Mouse (Mus musculus) forebrain, embryonic 10.5 days (tissue): ENCODE results near the gene Dgcr6. TPM values are rescaled to one million over a fixed set of nuclear protein-coding genes. Genes with fewer than 3 reads are reported as not detected.

Experiments
- DNase-seq: peaks from one replicate; pipeline ENCODE4 v3.0.0-alpha.2; 2017; ENCODE audit warnings: low spot score; ENCODE audit errors: extremely low spot score
- H3K27ac ChIP-seq: fragments of 300-500 bp; sonication (generic); 2 replicates; pipeline ENCODE4 v1.5.1; 2016; ENCODE audit warnings: mild to moderate bottlenecking
- H3K27me3 ChIP-seq: fragments of 300-500 bp; sonication (generic); 2 replicates; pipeline ENCODE4 v1.6.1; 2016; ENCODE audit warnings: mild to moderate bottlenecking; ENCODE audit not compliant: poor library complexity, severe bottlenecking
- H3K36me3 ChIP-seq: fragments of 300-500 bp; sonication (generic); replicated peaks from 2 replicates; pipeline ENCODE4 v1.6.1; 2016; ENCODE audit warnings: mild to moderate bottlenecking, moderate library complexity
- H3K4me1 ChIP-seq: fragments of 300-500 bp; sonication (generic); 2 replicates; pipeline ENCODE4 v1.6.1; 2016
- H3K4me3 ChIP-seq: fragments of 300-500 bp; sonication (generic); 2 replicates; pipeline ENCODE4 v1.5.1; 2016; ENCODE audit warnings: mild to moderate bottlenecking, moderate library complexity
- H3K9me3 ChIP-seq: fragments of 300-500 bp; sonication (generic); 2 replicates; pipeline ENCODE4 v1.6.1; 2016; ENCODE audit warnings: mild to moderate bottlenecking, moderate library complexity
- WGBS: fragments of 180-500 bp; shearing (Covaris S2); methylation state at CpG from one replicate; pipeline ENCODE4 v1.1.7; 2016; 5-methylcytosine and 5-hydroxymethylcytosine counted together
- polyA plus RNA-seq: library from polyadenylated mRNA; unstranded; fragments of >200 nt; fragmentation: Nextera tagmentation; extraction: Ambion mirVana; gene quantifications from 2 replicates; pipeline ENCODE4 v1.2.1, GENCODE M21; 2016

The Dgcr6 gene
- polyA plus RNA-seq, 1 experiment from 2014 or later, result 159 TPM

DNA sequence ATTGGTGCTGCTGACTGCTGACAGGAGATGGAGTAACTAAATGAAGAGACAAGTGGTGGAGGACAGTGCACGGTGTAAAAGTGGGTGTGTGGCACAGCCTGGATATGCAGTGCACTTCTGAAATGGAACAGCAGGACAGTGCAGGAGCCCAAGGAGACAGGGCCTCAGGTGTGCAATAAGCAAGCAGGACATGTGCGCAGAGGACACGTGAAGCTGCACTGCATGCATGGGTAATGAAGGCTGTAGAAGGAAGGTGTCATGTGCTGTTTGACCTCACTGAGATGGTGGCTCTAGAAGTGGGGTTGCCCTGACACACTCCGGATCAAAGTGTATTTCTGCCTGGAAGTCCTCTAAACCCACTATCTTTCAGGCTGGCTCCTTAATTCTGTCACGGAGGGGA is 22.0 kb downstream of the Dgcr6 start:
- Histone ChIP-seq H3K4me3 (no peak overlapping the region), H3K36me3 (peaks cover 65% of the 10 kb centered on the region), H3K4me1 (no peaks in the 10 kb centered on the region), H3K9me3 (no peaks in the 10 kb centered on the region), H3K27ac (no peak overlapping the region), H3K27me3 (no peaks in the 10 kb centered on the region)
- 95% methylated on average over 5 of the region's 5 CpGs for WGBS
- DNase-seq, result no peak

DNA sequence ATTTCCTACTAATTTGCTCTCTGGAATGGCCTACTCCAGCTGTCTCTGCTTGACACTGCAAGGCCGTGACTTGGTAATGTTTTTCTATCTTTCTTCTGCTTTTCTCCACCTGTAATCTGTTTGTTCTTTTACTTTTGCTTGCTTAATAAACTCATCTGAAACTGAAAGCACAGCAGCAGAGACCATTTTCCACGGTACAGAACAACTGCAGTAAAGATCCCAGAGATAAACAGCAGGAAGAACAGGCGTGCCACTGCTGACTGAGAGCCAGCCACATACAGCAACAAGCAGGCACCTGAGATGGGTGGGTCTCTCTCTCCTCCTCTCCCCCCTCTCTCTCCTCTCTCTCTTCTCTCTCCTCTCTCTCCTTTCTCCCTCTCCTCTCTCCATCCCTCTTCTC is 22.5 kb downstream of the Dgcr6 start:
- no peak overlapping the region for H3K27ac ChIP-seq

GRCm38 (mm10) chr16:18078314-18079015 is 25.8 kb downstream of the Dgcr6 start:
- H3K9me3 ChIP-seq, result no peaks in the 10 kb centered on the region
- 0 out of 2 replicates have a peak, but pooled peaks cover 5% of the 10 kb centered on the region for H3K4me1 ChIP-seq
- no peak for DNase-seq
- H3K4me3 ChIP-seq, result no peak overlapping the region
- no peaks in the 10 kb centered on the region for H3K27me3 ChIP-seq
- WGBS, result 82% methylated on average over 5 of the region's 5 CpGs
- H3K36me3 ChIP-seq, result peaks cover 42% of the 10 kb centered on the region
- H3K27ac ChIP-seq, result no peak overlapping the region

More for the DNA sequence above, 22.5 kb downstream of the Dgcr6 start:
- DNase-seq, result no peak
- WGBS, result 77% methylated on average over 3 of the region's 3 CpGs
- Histone ChIP-seq H3K4me3 (no peak overlapping the region), H3K27me3 (no peaks in the 10 kb centered on the region), H3K36me3 (peaks cover 62% of the 10 kb centered on the region), H3K4me1 (no peaks in the 10 kb centered on the region), H3K9me3 (no peaks in the 10 kb centered on the region)

- H3K36me3 ChIP-seq, result peaks cover 34% of the 10 kb centered on the region
- H3K27ac ChIP-seq, result no peak overlapping the region
- no peaks in the 10 kb centered on the region for H3K27me3 ChIP-seq
- no peak for DNase-seq
- H3K4me1 ChIP-seq, result 0 out of 2 replicates have a peak, but pooled peaks cover 5% of the 10 kb centered on the region
- H3K4me3 ChIP-seq, result no peak overlapping the region
- WGBS, result 73% methylated on average over 2 of the region's 2 CpGs
- H3K9me3 ChIP-seq, result no peaks in the 10 kb centered on the region
Measured at GRCm38 (mm10) chr16:18079300-18079699, 26.6 kb downstream of the Dgcr6 start.

DNA sequence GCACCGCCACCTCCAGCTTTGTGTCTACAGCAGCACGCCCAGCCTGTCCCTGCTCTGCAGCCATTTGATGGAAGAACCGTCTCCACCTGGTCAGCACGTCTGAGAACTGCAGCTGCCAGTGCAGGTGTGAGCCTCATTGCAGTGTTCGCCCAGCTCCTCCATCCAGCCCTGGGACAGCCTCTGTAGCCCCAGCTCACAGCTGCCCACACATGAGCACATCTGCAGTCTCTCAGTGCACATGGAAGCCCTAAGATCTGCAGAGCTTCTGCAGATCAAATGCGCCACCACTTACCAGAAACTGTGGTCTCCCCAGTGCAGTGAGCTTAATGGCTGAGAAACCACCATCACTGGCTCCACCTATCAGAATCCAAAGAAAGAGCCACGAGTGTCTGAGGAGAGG is 27.5 kb downstream of the Dgcr6 start:
- H3K36me3 ChIP-seq, result peaks cover 30% of the 10 kb centered on the region
- no peak overlapping the region for H3K27ac ChIP-seq
- H3K9me3 ChIP-seq, result no peaks in the 10 kb centered on the region
- H3K27me3 ChIP-seq, result no peaks in the 10 kb centered on the region
- 0 out of 2 replicates have a peak, but pooled peaks cover 7% of the 10 kb centered on the region for H3K4me1 ChIP-seq
- DNase-seq, result no peak
- H3K4me3 ChIP-seq, result no peak overlapping the region
- WGBS, result 87% methylated on average over 7 of the region's 7 CpGs

DNA sequence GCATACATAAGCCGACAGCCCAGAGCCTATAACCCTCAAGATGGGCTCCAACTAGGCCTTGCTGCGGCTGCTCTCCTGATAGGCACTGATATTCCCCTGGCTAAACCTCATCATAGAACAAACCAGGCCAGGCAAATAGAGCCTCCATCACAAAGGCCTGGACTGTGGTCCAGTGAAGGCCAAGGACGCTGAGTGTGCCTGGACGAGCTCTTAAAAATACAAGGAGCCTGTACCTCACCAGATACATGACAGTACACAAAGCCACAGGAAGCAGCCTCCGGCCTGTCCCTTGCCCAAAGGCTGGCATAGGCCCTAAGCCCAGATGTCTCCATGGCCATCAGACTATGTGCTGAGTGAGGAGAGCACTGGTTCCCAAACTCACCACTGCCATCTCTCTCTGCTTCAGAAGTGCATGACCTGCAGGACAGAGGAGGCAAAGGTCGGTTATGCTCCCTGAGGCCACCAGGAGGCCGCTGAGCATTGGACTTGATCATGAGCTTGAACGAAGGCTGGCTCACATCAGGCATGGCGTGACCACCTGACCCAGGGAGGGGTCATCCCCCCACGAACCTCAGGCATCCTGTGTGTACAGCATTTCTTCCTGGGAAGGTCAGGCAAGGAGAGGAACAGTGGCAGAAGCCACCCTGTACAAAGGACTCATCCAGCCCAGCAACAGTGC is 28.6 kb downstream of the Dgcr6 start:
- no peak overlapping the region for H3K27ac ChIP-seq
- H3K4me1 ChIP-seq, result 0 out of 2 replicates have a peak, but pooled peaks cover 12% of the 10 kb centered on the region
- no peaks in the 10 kb centered on the region for H3K27me3 ChIP-seq
- 86% methylated on average over 10 of the region's 10 CpGs for WGBS
- H3K4me3 ChIP-seq, result no peak overlapping the region
- H3K9me3 ChIP-seq, result no peaks in the 10 kb centered on the region
- H3K36me3 ChIP-seq, result peaks cover 28% of the 10 kb centered on the region
- DNase-seq, result no peak

DNA sequence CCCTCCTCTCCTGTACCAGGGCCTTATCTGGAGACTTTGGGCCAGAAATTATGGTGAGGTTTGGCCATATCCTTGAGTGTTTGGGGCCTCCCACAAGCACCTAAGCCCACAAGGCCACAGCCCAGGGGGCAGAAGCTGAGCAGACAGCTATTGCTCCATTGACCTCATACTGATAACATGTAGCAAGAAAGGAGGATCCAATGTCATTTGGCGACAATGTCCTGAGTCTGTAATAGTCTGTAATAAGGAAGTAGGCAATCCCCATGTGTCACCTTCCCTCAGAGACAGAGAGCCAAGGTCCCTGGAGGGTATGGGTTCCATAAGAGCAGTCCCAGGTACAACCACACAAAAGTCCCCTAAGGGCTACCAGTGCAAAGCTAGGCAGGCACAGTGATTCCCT is 29.6 kb downstream of the Dgcr6 start:
- peaks cover 19% of the 10 kb centered on the region for H3K36me3 ChIP-seq
- H3K9me3 ChIP-seq, result no peaks in the 10 kb centered on the region
- H3K27me3 ChIP-seq, result peaks cover 5% of the 10 kb centered on the region; the same call in 1 of the 2 replicates
- H3K4me1 ChIP-seq, result peaks cover 15% of the 10 kb centered on the region
- 91% methylated on average over 1 of the region's 1 CpGs for WGBS
- no peak for DNase-seq
- no peak overlapping the region for H3K4me3 ChIP-seq
- H3K27ac ChIP-seq, result no peak overlapping the region

DNA sequence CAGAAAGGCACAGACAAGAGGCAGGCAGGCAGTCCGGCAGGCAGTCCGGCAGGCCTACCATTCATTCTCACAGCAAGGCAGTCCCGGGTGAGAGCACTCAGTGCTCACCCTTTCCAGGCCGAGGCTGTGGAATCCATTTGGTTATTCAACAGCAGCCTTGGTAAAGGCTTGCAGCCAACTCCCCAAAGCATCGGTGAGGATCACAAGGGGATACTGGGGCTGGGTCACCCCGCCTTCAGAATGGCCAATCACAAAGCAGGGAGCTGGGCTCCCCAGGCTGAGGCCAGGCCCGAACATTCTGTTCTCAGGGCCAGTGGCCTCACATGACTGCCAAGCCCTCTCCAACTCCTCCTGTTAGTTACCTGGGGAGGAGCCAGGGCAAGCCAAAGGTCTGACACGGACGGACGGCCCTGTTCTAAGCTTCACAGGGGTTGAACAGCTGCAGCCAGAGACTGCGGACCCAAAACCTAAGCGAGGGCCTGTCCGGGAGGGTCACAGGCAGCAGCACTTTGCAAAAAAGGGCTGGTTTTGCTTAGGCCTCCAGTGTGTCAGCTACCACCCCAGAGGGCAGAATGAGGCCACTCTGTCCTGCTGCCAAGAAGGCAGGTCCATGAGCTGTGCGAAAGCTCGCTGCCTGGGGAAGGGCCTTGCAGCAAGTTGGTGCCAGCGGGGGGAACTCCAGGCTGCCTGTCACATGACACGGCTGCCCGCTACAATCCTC is 30.7 kb downstream of the Dgcr6 start:
- WGBS, result 88% methylated on average over 18 of the region's 18 CpGs
- H3K4me1 ChIP-seq, result peaks cover 26% of the 10 kb centered on the region
- H3K36me3 ChIP-seq, result peaks cover 15% of the 10 kb centered on the region
- no peaks in the 10 kb centered on the region for H3K9me3 ChIP-seq
- no peak overlapping the region for H3K4me3 ChIP-seq
- peaks cover 15% of the 10 kb centered on the region for H3K27me3 ChIP-seq
- DNase-seq, result no peak
- no peak overlapping the region for H3K27ac ChIP-seq

DNA sequence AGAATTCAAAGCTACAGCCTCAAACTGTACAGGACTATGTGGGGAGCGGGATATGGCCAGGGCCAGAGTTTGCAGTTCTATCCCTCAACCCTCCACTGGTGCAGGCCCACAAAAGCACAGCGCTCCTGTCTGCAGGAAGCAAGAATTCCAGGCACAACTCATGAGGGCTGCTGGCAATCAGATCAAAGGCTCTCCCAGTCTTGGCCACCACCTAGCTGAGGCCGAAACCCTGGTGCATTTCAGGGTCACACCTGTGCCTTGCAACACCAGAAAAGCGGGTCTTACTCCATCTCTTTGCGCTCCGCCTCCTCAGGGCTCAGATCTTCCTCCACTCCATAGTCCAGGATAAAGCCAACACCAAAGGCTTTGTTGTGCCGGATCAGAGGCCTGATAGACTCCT is 31.6 kb downstream of the Dgcr6 start:
- H3K9me3 ChIP-seq, result no peaks in the 10 kb centered on the region
- H3K27ac ChIP-seq, result no peak overlapping the region
- no peak for DNase-seq
- H3K4me1 ChIP-seq, result peaks cover 32% of the 10 kb centered on the region
- 90% methylated on average over 7 of the region's 7 CpGs for WGBS
- H3K4me3 ChIP-seq, result no peak overlapping the region
- H3K36me3 ChIP-seq, result peaks cover 15% of the 10 kb centered on the region
- H3K27me3 ChIP-seq, result peaks cover 15% of the 10 kb centered on the region

GRCm38 (mm10) chr16:18087101-18087500 is 34.4 kb downstream of the Dgcr6 start:
- DNase-seq, result no peak
- Histone ChIP-seq H3K4me1 (peaks cover 46% of the 10 kb centered on the region), H3K27me3 (peaks cover 15% of the 10 kb centered on the region), H3K9me3 (no peaks in the 10 kb centered on the region), H3K4me3 (no peak overlapping the region), H3K27ac (no peak overlapping the region), H3K36me3 (peaks cover 4% of the 10 kb centered on the region; the same call in 1 of the 2 replicates)
- WGBS, result 88% methylated on average over 5 of the region's 5 CpGs

DNA sequence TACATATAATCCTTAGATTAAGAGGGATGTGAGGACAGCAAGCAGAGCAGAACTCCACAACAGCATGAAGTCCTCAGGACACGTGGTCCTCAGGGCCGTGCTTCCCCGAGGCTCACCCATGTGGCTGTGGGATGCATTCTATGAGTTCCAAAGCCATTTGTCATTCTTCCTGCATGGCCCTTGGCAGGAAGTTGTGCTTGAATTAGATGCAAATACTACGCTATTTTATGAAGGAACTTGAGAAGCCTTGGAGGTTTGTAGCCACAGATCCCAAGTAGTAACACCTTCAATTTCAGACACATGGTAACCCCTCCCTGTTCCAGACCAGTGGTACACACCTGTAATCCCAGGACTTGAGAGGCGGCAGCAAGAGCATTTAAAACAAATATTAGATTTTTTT is 43.7 kb downstream of the Dgcr6 start:
- Histone ChIP-seq H3K4me3 (no peak overlapping the region), H3K36me3 (no peaks in the 10 kb centered on the region), H3K27me3 (no peaks in the 10 kb centered on the region), H3K4me1 (no peaks in the 10 kb centered on the region), H3K9me3 (no peaks in the 10 kb centered on the region), H3K27ac (no peak overlapping the region)
- no peak for DNase-seq
- WGBS, result 80% methylated on average over 5 of the region's 5 CpGs

GRCm38 (mm10) chr16:18102816-18103215 is 50.2 kb downstream of the Dgcr6 start:
- Histone ChIP-seq H3K27ac (no peak overlapping the region), H3K36me3 (no peaks in the 10 kb centered on the region), H3K9me3 (no peaks in the 10 kb centered on the region), H3K4me1 (peaks cover 5% of the 10 kb centered on the region; the same call in 1 of the 2 replicates), H3K4me3 (no peak overlapping the region), H3K27me3 (no peaks in the 10 kb centered on the region)
- no peak for DNase-seq
- 75% methylated on average over 4 of the region's 4 CpGs for WGBS

DNA sequence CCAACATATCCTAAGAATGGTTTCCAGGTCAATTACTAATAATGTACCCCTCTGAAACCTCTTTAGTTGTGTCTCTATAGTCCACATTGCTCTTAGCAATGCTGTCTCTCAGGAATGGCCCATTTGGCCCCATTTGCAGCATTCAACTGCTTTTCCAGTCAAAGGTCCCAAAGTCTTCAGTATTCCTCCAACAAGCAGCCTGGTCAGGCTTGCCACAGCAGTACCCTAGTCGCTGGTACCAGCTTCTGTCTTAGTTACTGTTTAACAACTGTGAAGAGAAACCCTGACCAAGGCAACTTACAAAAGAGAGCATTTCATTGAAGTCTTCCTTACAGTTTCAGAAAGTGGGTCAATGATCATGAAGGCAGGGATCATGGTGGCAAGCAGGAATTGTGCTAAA is 50.7 kb downstream of the Dgcr6 start:
- H3K4me3 ChIP-seq, result no peak overlapping the region
- 86% methylated on average over 1 of the region's 1 CpGs for WGBS
- no peak overlapping the region for H3K27ac ChIP-seq
- H3K27me3 ChIP-seq, result no peaks in the 10 kb centered on the region
- H3K36me3 ChIP-seq, result no peaks in the 10 kb centered on the region
- DNase-seq, result no peak
- peaks cover 5% of the 10 kb centered on the region; the same call in 1 of the 2 replicates for H3K4me1 ChIP-seq
- no peaks in the 10 kb centered on the region for H3K9me3 ChIP-seq
